Mouse (Mus musculus) spleen, adult 2 months (tissue): ENCODE measurements around the gene 3110082I17Rik. TPM values are rescaled to one million over a fixed set of nuclear protein-coding genes. Genes with fewer than 3 reads are reported as not detected.
A peak's percentile ranks its signal among the peaks of the same experiment; 100 is the strongest.

Experiments used
- DNase-seq, 2 experiments: peaks; one replicate each; pipeline versions ENCODE4 v3.0.0 to v3.0.0-alpha.2; 2012 to 2021; ENCODE audit warnings: low spot score in 2 of 2, low read depth in 1 of 2
- H3K27ac ChIP-seq: fragments of 200-500 bp; 2 replicates; pipeline ENCODE4 v1.5.1; 2012; ENCODE audit warnings: low read length, inconsistent platforms; ENCODE audit not compliant: insufficient read depth
- H3K27me3 ChIP-seq: fragments of 200-500 bp; 2 replicates; pipeline ENCODE4 v1.6.1; 2012; ENCODE audit warnings: mild to moderate bottlenecking, moderate library complexity, low read length, inconsistent platforms; ENCODE audit not compliant: control insufficient read depth, insufficient read depth
- H3K36me3 ChIP-seq: fragments of 200-500 bp; 2 replicates; pipeline ENCODE4 v1.6.1; 2012; ENCODE audit warnings: mild to moderate bottlenecking, low read length, inconsistent platforms; ENCODE audit not compliant: control insufficient read depth, insufficient read depth
- H3K4me1 ChIP-seq: fragments of 200-500 bp; 2 replicates; pipeline ENCODE4 v1.6.1; 2011; ENCODE audit warnings: inconsistent platforms; ENCODE audit not compliant: control insufficient read depth, insufficient read depth, insufficient read length
- H3K4me3 ChIP-seq: fragments of 200-500 bp; 2 replicates; pipeline ENCODE4 v1.5.1; 2011; ENCODE audit warnings: mild to moderate bottlenecking, inconsistent platforms; ENCODE audit not compliant: insufficient read depth, insufficient read length; ENCODE audit errors: extremely low read depth
- CTCF ChIP-seq: fragments of 200-500 bp; IDR thresholded peaks from 2 replicates; pipeline ENCODE4 v1.5.1; 2011; ENCODE audit warnings: mild to moderate bottlenecking, inconsistent platforms; ENCODE audit not compliant: insufficient read depth, insufficient read length, insufficient replicate concordance; ENCODE audit errors: extremely low read depth
- POLR2A ChIP-seq: fragments of 200-500 bp; IDR thresholded peaks from 2 replicates; pipeline ENCODE4 v1.6.1; 2011; ENCODE audit warnings: low read depth, low read length, inconsistent platforms
- WGBS: fragments of 180-500 bp; shearing (Covaris S2); methylation state at CpG from one replicate; pipeline ENCODE4 v1.1.7; 2018; 5-methylcytosine and 5-hydroxymethylcytosine counted together
- polyA plus RNA-seq: library from polyadenylated mRNA; depleted of rRNA; stranded (reverse); fragments of >200 nt; gene quantifications from 2 replicates; pipeline ENCODE4 v1.2.3, GENCODE M21; 2012

3110082I17Rik gene
- polyA plus RNA-seq, 1 experiment = 5.2 TPM

DNA sequence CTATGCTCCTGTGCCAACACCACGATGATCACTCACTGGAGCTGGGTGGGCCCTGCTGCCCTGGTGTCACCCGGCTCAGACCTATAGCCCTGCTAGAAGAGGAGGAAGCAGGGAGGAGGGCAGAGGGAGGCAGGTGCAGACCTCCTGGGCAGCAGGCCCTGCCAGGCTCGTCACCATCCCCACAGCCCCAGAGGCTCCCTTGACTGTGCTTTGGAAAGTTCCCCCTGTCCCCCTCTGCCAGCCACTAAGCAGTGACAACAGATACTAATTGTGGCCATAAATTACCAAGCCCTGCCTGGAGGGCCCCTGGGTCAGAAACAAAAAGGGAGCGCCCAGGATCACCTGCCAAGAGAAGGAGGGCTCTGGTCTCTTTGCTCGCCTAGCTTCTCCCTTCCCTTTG lies 33.4 kb upstream of the 3110082I17Rik start:
- Histone ChIP-seq H3K4me1 (no peaks in the 10 kb centered on the region), H3K36me3 (no peaks in the 10 kb centered on the region), H3K27ac (no peak overlapping the region), H3K4me3 (no peak overlapping the region), H3K27me3 (no peaks in the 10 kb centered on the region)
- TF ChIP-seq CTCF (no peak), POLR2A (no peak)
- 54% methylated on average over 5 of the region's 5 CpGs for WGBS
- no peak for DNase-seq

DNA sequence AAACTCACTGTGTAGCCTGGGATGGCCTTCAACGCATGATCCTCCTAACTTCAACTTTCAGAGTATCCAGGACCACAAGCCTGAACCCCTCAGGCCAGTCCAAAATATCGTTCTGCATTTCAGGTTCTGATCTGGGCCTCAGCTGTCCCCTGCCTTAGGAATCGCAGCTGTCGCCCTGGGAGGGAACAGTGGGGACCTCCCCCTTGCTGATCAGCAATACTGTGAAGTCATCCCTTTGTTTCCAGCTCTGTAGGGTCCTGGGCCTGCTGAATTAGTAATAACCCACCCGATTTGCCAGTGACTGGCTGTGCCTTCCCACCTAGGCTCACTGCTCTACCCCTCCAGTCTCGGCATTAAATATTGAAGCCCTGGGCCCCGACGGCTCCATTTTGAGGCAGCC lies 31.0 kb upstream of the 3110082I17Rik start:
- Histone ChIP-seq H3K36me3 (no peaks in the 10 kb centered on the region), H3K27me3 (no peaks in the 10 kb centered on the region), H3K4me1 (no peaks in the 10 kb centered on the region), H3K27ac (no peak overlapping the region), H3K4me3 (no peak overlapping the region)
- no peak for DNase-seq
- 71% methylated on average over 8 of the region's 8 CpGs for WGBS
- TF ChIP-seq POLR2A (no peak), CTCF (no peak)

DNA sequence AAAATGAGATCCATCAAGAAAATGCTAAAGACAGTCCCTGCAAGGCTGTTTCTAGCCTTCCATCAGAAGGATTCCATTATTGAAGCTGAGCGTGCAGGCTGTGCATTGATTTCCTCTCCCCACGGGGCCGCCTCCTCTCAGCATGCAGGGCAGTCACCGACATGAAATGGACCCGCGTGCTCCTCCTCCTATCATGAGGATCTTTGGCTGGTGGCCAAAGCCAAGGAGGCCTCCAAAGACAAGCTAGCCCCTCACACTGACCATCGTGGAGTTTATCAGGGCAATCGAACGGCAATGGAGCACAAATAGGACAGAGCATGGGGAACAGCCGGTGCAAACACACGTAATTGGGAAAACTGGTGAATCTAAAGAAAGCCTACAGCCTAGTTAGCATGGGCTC lies 29.8 kb upstream of the 3110082I17Rik start:
- Histone ChIP-seq H3K4me1 (no peaks in the 10 kb centered on the region), H3K27me3 (no peaks in the 10 kb centered on the region), H3K4me3 (no peak overlapping the region), H3K27ac (no peak overlapping the region), H3K36me3 (no peaks in the 10 kb centered on the region)
- no peak for TF ChIP-seq CTCF
- TF ChIP-seq POLR2A = no peak
- 80% methylated on average over 11 of the region's 11 CpGs for WGBS
- DNase-seq = no peak

DNA sequence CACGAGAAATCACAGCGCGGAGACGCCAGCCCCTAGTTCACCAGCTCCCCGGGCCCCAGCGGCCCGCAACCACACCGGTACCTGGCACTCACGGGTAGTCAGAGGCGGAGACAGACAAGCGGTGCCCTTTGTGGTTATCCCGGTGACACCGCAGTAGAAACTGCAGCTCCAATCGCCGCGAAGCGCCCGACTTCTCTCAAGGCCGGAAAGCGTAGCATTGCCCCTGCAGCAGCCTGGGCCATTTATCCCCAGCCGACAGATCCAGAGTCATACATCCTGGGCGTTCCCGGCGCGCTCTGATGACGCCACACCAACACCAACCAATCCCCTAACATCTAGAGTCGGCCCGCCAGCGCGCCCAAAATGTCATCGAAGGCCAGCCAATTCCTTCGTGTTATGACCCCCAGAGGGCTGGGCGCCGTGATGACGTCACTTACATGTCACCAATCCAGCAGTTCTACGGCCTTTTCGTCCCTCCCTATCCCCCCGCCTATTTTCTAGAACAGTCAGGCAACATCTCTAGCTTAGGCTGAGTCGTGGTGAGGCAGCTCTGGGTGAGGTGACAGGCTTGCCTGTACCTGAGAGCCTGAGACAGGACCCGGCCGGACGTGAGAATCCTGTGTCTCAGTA lies 24.0 kb upstream of the 3110082I17Rik start, which contains the start of gene Zfand2a:
Gene Zfand2a (minus strand): TSS at position 365 of the 630 bp plus-strand sequence.
- Histone ChIP-seq H3K4me1 (no peaks in the 10 kb centered on the region; the same call in 1 of the 2 replicates), H3K27me3 (no peaks in the 10 kb centered on the region), H3K4me3 (peak within 1 kb of the TSS; percentile 83), H3K27ac (peak within 1 kb of the TSS; percentile 90), H3K36me3 (peaks cover 8% of the 10 kb centered on the region)
- peak; percentile 99 to 100 for DNase-seq
- TF ChIP-seq POLR2A (peak; percentile 62), CTCF (no peak)
- 1% methylated on average over 42 of the region's 42 CpGs for WGBS

DNA sequence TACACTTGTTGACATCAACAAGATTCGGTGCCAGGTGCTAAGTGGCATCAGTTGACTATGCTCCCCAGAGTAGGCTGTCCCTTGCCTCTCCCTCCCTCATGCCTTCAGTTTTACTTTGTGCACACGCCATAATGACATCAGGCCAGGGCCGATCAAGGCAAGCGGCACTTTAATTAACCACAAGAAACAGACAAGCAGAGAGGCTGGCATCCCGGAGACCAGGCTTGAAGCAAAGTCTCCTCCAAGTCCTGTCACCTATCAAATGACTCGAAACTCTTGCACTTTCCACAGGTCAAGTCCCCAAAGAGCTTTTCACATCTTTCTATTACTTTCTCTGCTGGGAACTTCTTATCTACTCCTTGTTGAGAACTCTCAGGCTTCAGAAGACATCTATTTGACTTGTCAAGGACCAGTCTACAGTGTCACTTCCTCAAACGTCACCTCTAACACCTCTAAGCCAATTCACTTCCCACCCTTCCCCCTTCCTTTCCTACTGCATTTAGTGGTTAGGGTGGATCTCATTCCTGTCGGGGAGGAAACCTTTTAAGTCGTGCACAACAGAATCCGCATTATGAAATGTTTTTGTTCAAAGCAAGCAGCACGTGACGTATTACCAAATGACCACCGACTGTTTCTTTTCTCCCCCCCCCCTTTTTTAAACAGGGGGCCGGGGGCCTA lies 23.0 kb upstream of the 3110082I17Rik start:
- no peak for DNase-seq
- Histone ChIP-seq H3K27me3 (no peaks in the 10 kb centered on the region), H3K4me3 (peak overlapping the region; percentile 83), H3K4me1 (no peaks in the 10 kb centered on the region; the same call in 1 of the 2 replicates), H3K36me3 (peaks cover 16% of the 10 kb centered on the region), H3K27ac (no peak overlapping the region)
- WGBS = 39% methylated on average over 14 of the region's 14 CpGs
- TF ChIP-seq CTCF (no peak), POLR2A (no peak)

DNA sequence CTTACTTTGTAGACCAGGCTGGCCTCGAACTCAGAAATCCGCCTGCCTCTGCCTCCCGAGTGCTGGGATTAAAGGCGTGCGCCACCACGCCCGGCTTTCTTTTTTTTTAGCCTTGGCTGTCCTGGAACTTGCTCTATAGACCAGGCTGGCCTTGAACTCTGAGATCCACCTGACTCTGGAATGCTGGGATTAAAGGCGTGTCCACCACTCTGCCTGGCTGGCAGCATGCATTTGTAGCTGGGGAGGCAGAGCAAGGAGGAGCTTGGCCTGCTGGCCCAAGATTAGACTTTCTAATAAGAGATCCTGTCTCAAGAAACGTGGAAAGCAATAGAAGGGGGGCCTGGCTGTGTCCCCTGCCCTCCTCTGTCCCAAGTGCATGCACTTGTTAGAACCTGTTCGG lies 20.1 kb upstream of the 3110082I17Rik start:
- H3K36me3 ChIP-seq = peaks cover 29% of the 10 kb centered on the region
- no peak overlapping the region for H3K27ac ChIP-seq

DNA sequence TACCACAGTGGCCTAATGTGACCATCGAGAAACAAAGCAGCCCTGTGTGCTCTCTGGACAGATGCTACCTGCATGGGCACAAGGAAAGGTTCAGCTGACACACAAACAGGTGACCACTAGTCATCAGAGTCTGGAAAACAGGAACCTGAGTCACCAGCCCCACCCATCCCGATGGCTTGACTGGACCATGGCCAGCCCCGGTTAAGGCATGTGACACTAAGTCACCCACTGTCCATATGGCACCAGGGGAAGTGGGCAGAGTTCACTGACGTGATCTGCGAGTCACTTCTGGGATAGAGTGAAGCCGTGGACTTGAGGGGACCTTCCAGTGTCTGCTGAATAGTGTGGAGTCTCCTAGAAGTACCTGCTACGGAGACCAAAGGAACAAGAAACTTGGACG lies 18.8 kb upstream of the 3110082I17Rik start:
- peaks cover 34% of the 10 kb centered on the region for H3K36me3 ChIP-seq
- H3K27me3 ChIP-seq = no peaks in the 10 kb centered on the region
- H3K27ac ChIP-seq = no peak overlapping the region
- no peak for DNase-seq
- no peaks in the 10 kb centered on the region; the same call in 1 of the 2 replicates for H3K4me1 ChIP-seq
- WGBS = 90% methylated on average over 8 of the region's 8 CpGs
- TF ChIP-seq CTCF (no peak), POLR2A (no peak)
- H3K4me3 ChIP-seq = no peak overlapping the region

More for the DNA sequence above, 20.1 kb upstream of the 3110082I17Rik start:
- no peaks in the 10 kb centered on the region; the same call in 1 of the 2 replicates for H3K4me1 ChIP-seq
- 90% methylated on average over 10 of the region's 10 CpGs for WGBS
- no peak for DNase-seq
- no peaks in the 10 kb centered on the region for H3K27me3 ChIP-seq
- no peak overlapping the region for H3K4me3 ChIP-seq
- no peak for TF ChIP-seq POLR2A
- no peak for TF ChIP-seq CTCF
